Mouse (Mus musculus) embryonic facial prominence, embryonic 14.5 days (tissue): ENCODE data around the gene Best2. TPM values are rescaled to one million over a fixed set of nuclear protein-coding genes. Genes with fewer than 3 reads are reported as not detected.
A peak's percentile ranks its signal among the peaks of the same experiment; 100 is the strongest.

Experiments used
- ATAC-seq: fragments of 200-750 bp; cut with Nextera tagmentation; 2 replicates; pipeline ENCODE4 v1.8.0; 2017; ENCODE audit warnings: low read depth, moderate number of reproducible peaks, moderate TSS enrichment
- DNase-seq: peaks from one replicate; pipeline ENCODE4 v3.0.0-alpha.2; 2015; ENCODE audit warnings: low spot score
- H3K27ac ChIP-seq: fragments of 300-500 bp; sonication (generic); replicated peaks from 2 replicates; pipeline ENCODE4 v1.5.1; 2014; ENCODE audit warnings: low read depth, mild to moderate bottlenecking, low read length, moderate library complexity
- H3K27me3 ChIP-seq: fragments of 300-500 bp; sonication (generic); replicated peaks from 2 replicates; pipeline ENCODE4 v1.6.1; 2014; ENCODE audit warnings: low read length; ENCODE audit not compliant: control insufficient read depth, insufficient read depth
- H3K36me3 ChIP-seq: fragments of 300-500 bp; sonication (generic); 2 replicates; pipeline ENCODE4 v1.6.1; 2014; ENCODE audit warnings: low read length, mixed read lengths; ENCODE audit not compliant: control insufficient read depth, insufficient read depth
- H3K4me1 ChIP-seq: fragments of 300-500 bp; sonication (generic); 2 replicates; pipeline ENCODE4 v1.6.1; 2014; ENCODE audit warnings: antibody characterized with exemption, low read length; ENCODE audit not compliant: control insufficient read depth, insufficient read depth
- H3K4me2 ChIP-seq: fragments of 300-500 bp; sonication (generic); 2 replicates; pipeline ENCODE4 v1.6.1; 2014; ENCODE audit warnings: low read depth, mild to moderate bottlenecking, low read length, moderate library complexity, mixed read lengths
- H3K4me3 ChIP-seq: fragments of 300-500 bp; sonication (generic); 2 replicates; pipeline ENCODE4 v1.5.1; 2014; ENCODE audit warnings: low read depth, mild to moderate bottlenecking, low read length
- H3K9ac ChIP-seq: fragments of 300-500 bp; sonication (generic); 2 replicates; pipeline ENCODE4 v1.6.1; 2014; ENCODE audit warnings: low read depth, mild to moderate bottlenecking, low read length, moderate library complexity, mixed read lengths
- H3K9me3 ChIP-seq: fragments of 300-500 bp; sonication (generic); 2 replicates; pipeline ENCODE4 v1.6.1; 2016; ENCODE audit warnings: low read length; ENCODE audit not compliant: control insufficient read depth
- WGBS: fragments of 180-500 bp; shearing (Covaris S2); extraction: QIAGEN DNeasy Blood & Tissue Kit; methylation state at CpG from one replicate; pipeline ENCODE4 v1.1.7; 2014; 5-methylcytosine and 5-hydroxymethylcytosine counted together
- polyA plus RNA-seq: library from polyadenylated mRNA; unstranded; fragments of >200 nt; fragmentation: Nextera tagmentation; extraction: Ambion mirVana; gene quantifications from 2 replicates; pipeline ENCODE4 v1.2.1, GENCODE M21; 2014

Gene Best2
- 0.30 and 0.58 TPM in 2 replicates for polyA plus RNA-seq

GRCm38 (mm10) chr8:85014431-85014830 is at the start of gene Best2:
Gene Best2, minus strand, starts transcription at chr8:85014531.
- WGBS = 43% methylated on average over 2 of the region's 2 CpGs
- no peaks in the 10 kb centered on the region; the same call in 1 of the 2 replicates for H3K4me1 ChIP-seq
- no peak within 1 kb of the TSS for H3K27ac ChIP-seq
- peaks cover 34% of the 10 kb centered on the region for H3K27me3 ChIP-seq
- no peak for ATAC-seq
- H3K4me3 ChIP-seq = peak within 1 kb of the TSS; percentile 31
- H3K9me3 ChIP-seq = no peaks in the 10 kb centered on the region
- H3K36me3 ChIP-seq = peaks cover 20% of the 10 kb centered on the region
- DNase-seq = no peak
- H3K4me2 ChIP-seq = peak within 1 kb of the TSS; percentile 57
- peak within 1 kb of the TSS; percentile 48 for H3K9ac ChIP-seq

GRCm38 (mm10) chr8:85062603-85063002 is 48.3 kb upstream of the Best2 start:
- WGBS = 92% methylated on average over 4 of the region's 4 CpGs

GRCm38 (mm10) chr8:85059879-85060616 is 45.7 kb upstream of the Best2 start, which contains the start of gene Fbxw9:
Gene Fbxw9, plus strand, starts transcription at chr8:85060055.
- Histone ChIP-seq H3K4me1 (peaks cover 8% of the 10 kb centered on the region), H3K27ac (peak within 1 kb of the TSS; percentile 44; the same call in 1 of the 2 replicates), H3K9me3 (no peaks in the 10 kb centered on the region), H3K27me3 (no peaks in the 10 kb centered on the region), H3K36me3 (peaks cover 24% of the 10 kb centered on the region), H3K9ac (peak within 1 kb of the TSS; percentile 66), H3K4me2 (peak within 1 kb of the TSS; percentile 91), H3K4me3 (peak within 1 kb of the TSS; percentile 58)
- ATAC-seq (peak; percentile 92), DNase-seq (peak; percentile 95)
- under 1% methylated on average over 45 of the region's 53 CpGs for WGBS

More at GRCm38 (mm10) chr8:85062603-85063002, 48.3 kb upstream of the Best2 start:
- Histone ChIP-seq H3K9ac (no peak overlapping the region), H3K27ac (no peak overlapping the region), H3K36me3 (peaks cover 30% of the 10 kb centered on the region), H3K27me3 (no peaks in the 10 kb centered on the region), H3K4me3 (no peak overlapping the region), H3K4me1 (peaks cover 8% of the 10 kb centered on the region), H3K9me3 (no peaks in the 10 kb centered on the region), H3K4me2 (no peak overlapping the region)
- ATAC-seq (no peak), DNase-seq (no peak)

- ATAC-seq (no peak), DNase-seq (no peak)
- Histone ChIP-seq H3K27me3 (no peaks in the 10 kb centered on the region), H3K4me3 (no peak overlapping the region), H3K4me1 (peaks cover 8% of the 10 kb centered on the region), H3K9ac (no peak overlapping the region), H3K4me2 (no peak overlapping the region), H3K36me3 (peaks cover 45% of the 10 kb centered on the region), H3K9me3 (no peaks in the 10 kb centered on the region), H3K27ac (no peak overlapping the region)
- 84% methylated on average over 7 of the region's 7 CpGs for WGBS
Measured at GRCm38 (mm10) chr8:85057367-85057766, 43.0 kb upstream of the Best2 start.

GRCm38 (mm10) chr8:85043619-85044018 is 29.3 kb upstream of the Best2 start:
- no peak for ATAC-seq
- H3K27ac ChIP-seq = no peak overlapping the region
- H3K4me2 ChIP-seq = no peak overlapping the region
- no peak overlapping the region for H3K9ac ChIP-seq
- no peak overlapping the region for H3K4me3 ChIP-seq
- H3K4me1 ChIP-seq = peaks cover 4% of the 10 kb centered on the region; the same call in 1 of the 2 replicates
- H3K36me3 ChIP-seq = peaks cover 87% of the 10 kb centered on the region
- DNase-seq = no peak
- H3K27me3 ChIP-seq = no peaks in the 10 kb centered on the region
- no peaks in the 10 kb centered on the region for H3K9me3 ChIP-seq
- WGBS = 86% methylated on average over 6 of the region's 6 CpGs

- Histone ChIP-seq H3K27ac (peak overlapping the region; percentile 100), H3K4me3 (peak overlapping the region; percentile 80), H3K4me2 (peak overlapping the region; percentile 91), H3K27me3 (no peaks in the 10 kb centered on the region), H3K9me3 (no peaks in the 10 kb centered on the region), H3K36me3 (peaks cover 41% of the 10 kb centered on the region), H3K9ac (peak overlapping the region; percentile 87), H3K4me1 (peaks cover 18% of the 10 kb centered on the region)
- peak; percentile 69 for DNase-seq
- ATAC-seq = peak; percentile 3; the same call in 1 of the 2 replicates
- 2% methylated on average over 41 of the region's 57 CpGs for WGBS
Measured at GRCm38 (mm10) chr8:85037681-85038531, 23.6 kb upstream of the Best2 start.

GRCm38 (mm10) chr8:85037366-85037680 is 23.0 kb upstream of the Best2 start:
- DNase-seq (peak; percentile 83), ATAC-seq (peak; percentile 69)
- H3K4me3 ChIP-seq = peak overlapping the region; percentile 80
- under 1% methylated on average over 14 of the region's 14 CpGs for WGBS
- H3K27ac ChIP-seq = peak overlapping the region; percentile 100
- peak overlapping the region; percentile 91 for H3K4me2 ChIP-seq
- H3K9ac ChIP-seq = peak overlapping the region; percentile 87
- H3K4me1 ChIP-seq = peaks cover 18% of the 10 kb centered on the region
- H3K27me3 ChIP-seq = no peaks in the 10 kb centered on the region
- no peaks in the 10 kb centered on the region for H3K9me3 ChIP-seq
- H3K36me3 ChIP-seq = peaks cover 41% of the 10 kb centered on the region

GRCm38 (mm10) chr8:85036718-85037365 is 22.5 kb upstream of the Best2 start, which contains the start of gene Tnpo2:
Gene Tnpo2, plus strand, starts transcription at chr8:85036915.
- DNase-seq (peak; percentile 100), ATAC-seq (peak; percentile 90)
- Histone ChIP-seq H3K4me3 (peak within 1 kb of the TSS; percentile 80), H3K9ac (peak within 1 kb of the TSS; percentile 87), H3K27me3 (no peaks in the 10 kb centered on the region), H3K9me3 (no peaks in the 10 kb centered on the region), H3K27ac (peak within 1 kb of the TSS; percentile 100), H3K4me2 (peak within 1 kb of the TSS; percentile 91), H3K4me1 (peaks cover 18% of the 10 kb centered on the region), H3K36me3 (peaks cover 41% of the 10 kb centered on the region)
- WGBS = under 1% methylated on average over 52 of the region's 59 CpGs
